Mouse (Mus musculus) 3T3-L1 (cell line): ENCODE results near the gene BC030500.

Source experiments
- DNase-seq: peaks from one replicate; pipeline ENCODE4 v3.0.0-alpha.2; 2015; ENCODE audit warnings: low read depth, low spot score

Gene BC030500

GRCm38 (mm10) chr8:58911677-58912076 is at the start of gene BC030500:
BC030500 (plus strand) TSS chr8:58911755.
- DNase-seq = no peak

- peak; percentile 36 for DNase-seq
These were observed 25.1 kb upstream of the BC030500 start for GRCm38 (mm10) chr8:58886405-58886804.

DNA sequence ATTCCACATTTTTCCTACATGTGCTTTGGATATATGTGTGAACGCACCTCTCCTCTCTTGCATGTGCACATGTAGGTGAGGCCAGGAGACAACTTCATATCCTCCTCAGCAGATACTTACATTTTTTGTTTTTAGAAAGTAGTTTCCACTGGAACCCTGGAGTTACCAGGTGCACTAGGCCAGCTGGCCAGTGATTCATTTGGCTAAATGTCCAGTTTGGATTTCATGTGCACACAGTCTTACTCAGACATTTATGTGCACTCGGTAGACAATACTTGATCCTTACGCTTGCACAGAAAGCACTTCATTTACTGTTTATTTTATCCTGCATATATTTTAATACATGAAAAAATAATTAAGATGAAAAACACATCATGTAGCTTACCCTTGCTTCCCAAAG is 21.0 kb upstream of the BC030500 start:
- DNase-seq = no peak

GRCm38 (mm10) chr8:58895960-58896359 is 15.6 kb upstream of the BC030500 start:
- no peak for DNase-seq

DNA sequence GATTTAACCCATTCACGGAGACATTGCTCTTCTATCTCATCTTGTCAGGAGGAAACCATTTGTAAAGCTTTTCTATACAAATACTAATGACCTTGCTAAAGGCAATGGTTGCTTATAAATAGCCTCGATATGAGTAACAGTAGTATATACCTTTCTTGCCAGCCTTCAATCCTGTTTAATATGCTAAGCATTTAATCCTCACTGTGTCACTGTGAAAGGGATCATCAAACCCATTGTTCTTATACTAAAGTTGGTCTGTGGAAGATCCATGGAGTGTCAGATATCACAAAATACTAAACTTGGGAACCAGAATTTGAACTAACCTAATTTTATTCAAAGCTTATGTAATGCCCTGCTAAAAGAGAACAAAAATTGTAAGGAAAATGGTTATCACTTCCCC is 7.1 kb upstream of the BC030500 start:
- DNase-seq = no peak

DNA sequence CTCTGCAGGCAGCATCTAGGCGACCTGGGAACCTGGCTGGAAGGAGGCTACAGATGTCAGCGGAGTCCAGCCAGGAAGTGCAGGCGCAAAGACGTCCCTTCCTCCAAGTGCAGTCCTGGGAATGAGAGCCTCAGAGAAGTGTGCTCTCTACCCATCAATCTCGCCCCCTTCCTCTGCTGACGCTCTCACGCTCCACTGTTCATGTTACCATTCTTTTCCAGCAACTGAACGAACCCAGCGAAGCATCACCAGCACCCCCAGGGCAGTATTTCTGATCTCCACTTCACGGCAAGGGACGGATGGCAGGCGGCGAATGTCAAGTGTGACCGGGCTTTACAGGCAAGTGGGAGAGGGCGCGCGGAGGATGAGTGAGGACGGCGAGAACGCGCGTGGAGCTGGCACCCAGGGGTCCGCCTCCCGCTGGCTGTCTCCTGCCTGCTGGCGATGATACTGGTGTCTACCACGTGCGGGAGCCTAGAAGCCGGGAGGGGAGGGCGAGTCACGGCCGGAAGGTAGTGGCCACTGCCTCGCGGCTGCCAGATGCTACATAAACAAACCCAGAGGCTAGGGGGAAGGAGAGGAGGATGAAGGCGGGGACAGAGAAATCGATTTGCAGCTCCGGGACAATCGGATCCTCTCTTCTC is 763 bp downstream of the BC030500 start, which contains the start of gene Galntl6:
Galntl6 (minus strand) TSS at position 445 of the 644 bp plus-strand sequence.
- DNase-seq = no peak

DNA sequence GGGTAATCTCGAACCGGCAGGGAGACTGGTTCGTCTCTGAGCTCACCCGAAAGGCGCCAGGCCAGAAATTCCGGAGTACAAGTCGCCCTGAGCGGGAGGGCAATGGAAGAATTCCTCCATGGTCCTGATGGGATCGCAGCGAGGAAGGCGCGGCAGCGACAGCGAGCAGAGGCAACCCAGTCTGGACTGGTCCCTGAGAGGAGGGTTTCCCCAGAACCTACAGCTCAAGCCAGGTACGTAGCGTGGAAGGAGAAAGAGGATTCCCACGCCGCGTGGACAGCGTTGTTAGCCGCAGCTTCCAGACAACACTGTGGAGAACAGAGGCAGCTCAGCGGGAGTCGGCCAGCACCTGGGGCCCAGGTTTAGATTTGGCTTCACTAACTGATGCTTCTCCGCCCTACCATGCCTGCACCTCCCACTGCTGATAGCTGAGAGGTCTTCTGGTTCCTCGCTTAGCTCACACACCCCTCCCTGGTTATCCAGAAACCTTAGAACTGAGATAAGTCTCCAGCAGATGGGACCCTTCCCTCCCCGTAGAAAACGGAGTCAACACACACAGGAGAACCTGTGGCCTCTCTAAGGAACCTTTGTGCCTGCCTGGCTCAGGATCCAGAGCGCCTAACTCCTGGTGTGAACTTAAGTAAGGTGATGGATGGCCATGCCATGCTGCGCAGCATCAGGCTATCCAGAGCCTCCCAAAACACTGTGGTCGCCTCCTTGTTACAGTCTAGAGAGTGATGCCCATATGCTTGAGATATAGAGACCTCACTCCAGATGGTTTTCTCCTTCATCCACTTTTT is 1.5 kb downstream of the BC030500 start:
- no peak for DNase-seq

- DNase-seq = no peak
These were observed 2.0 kb downstream of the BC030500 start for GRCm38 (mm10) chr8:58913640-58913968.

GRCm38 (mm10) chr8:58915142-58915541 is 3.6 kb downstream of the BC030500 start:
- peak; percentile 6 for DNase-seq

- no peak for DNase-seq
These were observed 19.5 kb downstream of the BC030500 start for GRCm38 (mm10) chr8:58931066-58931465.

DNA sequence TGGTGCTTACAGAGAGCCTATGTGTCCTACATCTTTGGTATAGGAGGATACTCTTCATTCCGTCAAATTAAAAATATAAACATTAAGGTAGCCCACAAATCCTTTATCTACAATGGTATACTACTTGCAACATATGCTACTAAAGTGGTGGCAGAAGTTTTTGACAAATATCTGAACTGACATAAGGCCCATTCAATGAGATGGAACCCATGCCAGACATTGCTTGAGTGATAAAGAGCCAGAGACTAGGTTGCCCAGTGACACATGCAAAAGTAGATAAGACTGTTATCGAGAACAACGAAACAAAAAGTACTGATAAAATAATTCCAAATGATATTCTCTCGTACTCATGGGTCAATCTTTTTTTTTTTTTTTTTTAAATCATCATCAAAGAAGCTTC is 32.2 kb downstream of the BC030500 start:
- no peak for DNase-seq

DNA sequence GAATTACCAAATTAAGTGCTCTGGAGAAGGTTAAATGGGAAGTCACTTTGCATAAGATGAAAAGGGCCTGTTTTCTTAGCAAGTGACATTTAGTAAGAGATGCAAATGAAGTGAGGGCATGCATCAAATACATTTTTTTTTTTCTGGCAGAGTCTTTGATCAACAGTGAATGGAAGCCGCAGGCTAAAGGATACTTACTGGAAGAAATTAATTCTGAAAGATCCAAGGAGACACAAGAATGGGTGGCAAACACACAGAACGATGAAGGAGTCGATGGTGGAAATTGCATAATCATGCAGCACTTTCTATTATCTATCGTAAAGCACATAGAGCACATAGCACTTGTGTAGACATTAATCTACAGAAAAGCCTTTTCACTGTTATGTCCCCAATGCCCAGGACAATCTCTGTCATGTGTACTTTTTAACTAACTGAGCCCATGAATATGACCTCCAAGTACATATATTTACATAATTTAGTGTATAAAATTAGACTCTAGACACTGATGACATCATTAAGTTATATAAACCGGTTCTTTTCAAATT is 45.7 kb downstream of the BC030500 start:
- DNase-seq = no peak
